Mouse (Mus musculus) CD8-positive naive resting alpha-beta T cell, adult 57 days (primary cell): ENCODE measurements around the gene Fam240b. TPM values are rescaled to one million over a fixed set of nuclear protein-coding genes. Genes with fewer than 3 reads are reported as not detected.

ENCODE experiments used
- total RNA-seq: library from RNA; stranded (reverse); gene quantifications from one replicate; pipeline ENCODE4 v1.2.4, GENCODE M21; 2023

Fam240b gene
- total RNA-seq, result not detected

DNA sequence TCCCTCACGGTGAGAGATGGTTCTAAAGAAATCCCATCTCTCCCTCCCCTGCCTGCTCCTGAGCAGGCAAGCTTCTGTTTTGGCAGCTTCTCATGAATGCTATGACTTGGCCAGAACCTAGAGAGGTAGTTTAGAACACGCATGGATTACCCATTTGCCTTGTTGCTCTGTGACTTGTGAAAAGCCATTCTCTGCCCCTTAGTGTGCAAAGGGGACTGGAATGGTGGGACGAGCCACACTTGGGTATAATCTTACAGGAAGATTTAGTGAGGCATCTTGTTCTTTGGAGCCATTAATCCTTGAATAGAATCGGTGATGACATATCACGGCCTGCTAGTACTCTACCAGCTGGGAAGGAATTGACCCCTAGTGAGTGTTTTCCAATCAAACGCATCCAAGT lies at the start of gene Fam240b:
Fam240b (minus strand) TSS at position 101 of the 400 bp plus-strand sequence.

DNA sequence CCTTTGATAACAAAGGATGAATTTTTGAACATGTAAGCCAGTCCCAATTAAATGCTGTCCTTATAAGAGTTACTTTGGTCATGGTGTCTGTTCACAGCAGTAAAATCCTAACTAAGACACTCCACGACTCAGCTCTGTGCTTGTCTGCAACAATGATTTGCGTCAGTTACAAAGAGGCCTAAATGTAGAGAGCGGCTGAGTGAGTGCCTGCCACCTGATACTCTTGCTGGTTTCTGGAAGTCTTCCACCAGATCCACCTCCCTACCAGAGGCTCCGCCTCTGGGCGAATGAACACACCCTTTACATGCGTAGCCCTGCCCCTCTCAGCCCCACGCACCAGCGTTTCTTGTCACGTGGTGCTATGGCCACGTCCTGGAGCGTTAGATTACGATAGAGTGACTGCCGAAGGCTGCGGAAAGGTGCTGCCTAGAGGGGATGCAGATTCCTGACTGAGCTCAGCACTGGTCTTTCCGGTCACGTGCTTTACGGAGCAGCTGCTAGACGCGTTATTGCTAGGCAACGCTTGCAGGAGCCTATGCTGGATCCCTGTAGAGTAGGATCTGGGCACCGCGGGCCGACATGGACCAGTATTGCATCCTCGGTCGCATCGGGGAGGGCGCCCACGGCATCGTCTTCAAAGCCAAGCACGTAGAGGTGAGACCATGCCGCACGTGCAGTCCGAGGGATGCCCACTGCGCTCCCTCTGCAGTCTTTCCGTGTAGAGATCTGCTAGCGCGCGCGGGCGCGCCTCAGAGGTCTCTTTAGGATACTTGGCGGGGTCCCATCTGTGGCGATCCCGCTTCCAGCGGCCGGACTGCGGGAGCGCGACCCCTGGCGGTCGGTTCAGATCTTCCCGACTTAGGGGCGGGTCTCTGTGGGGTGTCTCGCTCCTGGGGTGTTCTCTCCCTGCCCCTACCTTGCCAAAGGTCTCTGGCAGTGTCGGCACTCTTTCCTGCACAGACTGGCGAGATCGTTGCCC lies 65.3 kb downstream of the Fam240b start, which contains the start of gene Cdk20:
Cdk20 (plus strand) TSS at position 298 of the 979 bp plus-strand sequence.

Other genes with a start within 250 kb of the Fam240b start
- 49.9 TPM for gene Cdc14b, start 222.5 kb downstream of the Fam240b start, total RNA-seq
- gene Aaed1, start 185.1 kb downstream of the Fam240b start, total RNA-seq, result 65.4 TPM
- 43.9 TPM for gene Ctsl, start 126.9 kb downstream of the Fam240b start, total RNA-seq
- 4.1 TPM for gene Cdk20, start 65.5 kb downstream of the Fam240b start, total RNA-seq